19 mouse cellular contexts compared by ENCODE assay signal in the genomic region with DNA sequence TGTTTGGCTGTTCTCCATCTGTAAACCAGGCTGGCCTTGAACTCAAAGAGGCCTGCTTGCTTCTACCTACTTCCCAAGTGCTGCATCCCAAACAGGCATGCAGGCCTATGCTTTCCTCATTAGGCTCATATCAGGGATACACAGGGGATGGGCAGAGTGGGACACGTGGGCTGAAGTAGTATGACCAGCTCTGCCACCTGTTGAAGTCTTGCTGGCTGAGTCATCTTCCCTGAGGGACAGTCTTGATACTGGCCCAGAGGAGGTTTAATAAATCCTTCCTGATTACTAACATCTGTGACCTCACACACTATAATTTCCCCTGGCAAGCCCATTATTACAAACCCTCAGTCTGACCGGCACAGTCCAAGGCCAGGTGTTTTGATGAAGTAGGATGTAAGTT. TPM values are rescaled to one million over a fixed set of nuclear protein-coding genes. Genes with fewer than 3 reads are reported as not detected.
DNase-seq lines count a peak whose midpoint lies in the region; ATAC-seq lines count a peak whose summit lies in the region.
"Had no signal": no experiment of that assay in that cellular context is flagged by ENCODE, and none has a peak within 500 bp of the region (broad histone marks: within the 10 kb centered on the region; RNA-seq: fewer than 3 reads in every experiment).

No protein-coding gene starts in this region.

- H3K27me3 ChIP-seq in kidney, embryonic 16.5 days (ENCODE audit: insufficient read depth, low read length) = no peaks in the 10 kb centered on the region
- H3K27me3 ChIP-seq in stomach, embryonic 15.5 days (replicated peaks) = no peaks in the 10 kb centered on the region
- H3K27me3 ChIP-seq: limb, embryonic 15.5 days; liver, embryonic 15.5 days; midbrain, embryonic 12.5 days had no signal

- no peak overlapping the region for H3K9ac ChIP-seq in kidney, embryonic 16.5 days (replicated peaks; ENCODE audit: low read length)
- H3K9ac ChIP-seq in stomach, embryonic 15.5 days = no peak overlapping the region
- H3K9ac ChIP-seq: limb, embryonic 15.5 days; liver, embryonic 15.5 days; midbrain, embryonic 12.5 days had no signal

- 64% methylated on average over 2 of the region's 2 CpGs for WGBS in kidney, embryonic 16.5 days
- WGBS in stomach, embryonic 15.5 days = 57% methylated on average over 2 of the region's 2 CpGs

- H3K27ac ChIP-seq in kidney, embryonic 16.5 days (ENCODE audit: low read length) = no peak overlapping the region
- H3K27ac ChIP-seq in stomach, embryonic 15.5 days = no peak overlapping the region
- H3K27ac ChIP-seq: limb, embryonic 15.5 days; liver, embryonic 15.5 days; midbrain, embryonic 12.5 days had no signal

- H3K4me3 ChIP-seq in kidney, embryonic 16.5 days (ENCODE audit: low read length) = no peak overlapping the region
- no peak overlapping the region for H3K4me3 ChIP-seq in stomach, embryonic 15.5 days (replicated peaks)
- H3K4me3 ChIP-seq: hindbrain, embryonic 10.5 days; limb, embryonic 15.5 days; liver, embryonic 15.5 days; midbrain, embryonic 12.5 days had no signal

- no peak for DNase-seq in kidney, adult 9 months
- DNase-seq in ES-CJ7 (ENCODE audit: low read depth, low spot score) = peak; percentile 9
- peak; percentile 25 for DNase-seq in fat pad, adult 2 months (ENCODE audit: extremely low read depth, low read depth, low spot score)
- DNase-seq in lung, postnatal 4 days = no peak
- no peak for DNase-seq in testis, postnatal 14 days (ENCODE audit: low spot score)
- no peak for DNase-seq in neural tube, embryonic 10.5 days (ENCODE audit: extremely low spot score, low spot score)
- DNase-seq: cerebellum, adult 8-10 months; gastrocnemius, postnatal 25 days; kidney, postnatal 4 days; layer of hippocampus, adult 9-11 months; right cerebral cortex, postnatal 25 days; thymus, postnatal 4 days had no signal

- H3K4me2 ChIP-seq in kidney, embryonic 16.5 days (replicated peaks; ENCODE audit: low read depth, low read length) = no peak overlapping the region
- no peak overlapping the region for H3K4me2 ChIP-seq in stomach, embryonic 15.5 days
- H3K4me2 ChIP-seq: limb, embryonic 15.5 days; liver, embryonic 15.5 days; midbrain, embryonic 12.5 days had no signal

- 0 out of 2 replicates have a peak, but pooled peaks have one; percentile 31 for ATAC-seq in kidney, embryonic 16.5 days (ENCODE audit: low FRiP score, low TSS enrichment)
- peak; percentile 51 for ATAC-seq in stomach, embryonic 15.5 days (ENCODE audit: insufficient read depth, low FRiP score, low read depth)
- ATAC-seq: forebrain, embryonic 16.5 days had no signal

- no peaks in the 10 kb centered on the region for H3K9me3 ChIP-seq in kidney, embryonic 16.5 days (ENCODE audit: low read length)
- H3K9me3 ChIP-seq in stomach, embryonic 15.5 days = no peaks in the 10 kb centered on the region
- H3K9me3 ChIP-seq: hindbrain, embryonic 10.5 days; limb, embryonic 15.5 days; liver, embryonic 15.5 days; midbrain, embryonic 12.5 days had no signal

- no peaks in the 10 kb centered on the region for H3K4me1 ChIP-seq in kidney, embryonic 16.5 days (ENCODE audit: insufficient read depth, low read length)
- H3K4me1 ChIP-seq in stomach, embryonic 15.5 days = peaks cover 3% of the 10 kb centered on the region; the same call in 1 of the 2 replicates
- H3K4me1 ChIP-seq: limb, embryonic 15.5 days; liver, embryonic 15.5 days had no signal

- no peaks in the 10 kb centered on the region for H3K36me3 ChIP-seq in kidney, embryonic 16.5 days (ENCODE audit: insufficient read depth, low read length)
- H3K36me3 ChIP-seq in stomach, embryonic 15.5 days = no peaks in the 10 kb centered on the region
- H3K36me3 ChIP-seq: hindbrain, embryonic 10.5 days; limb, embryonic 15.5 days; liver, embryonic 15.5 days; midbrain, embryonic 12.5 days had no signal

RNA-seq across cellular contexts. Expression of gene Paqr8, which starts 19.5 kb away (rescaled TPM):
- polyA plus RNA-seq in kidney, embryonic 16.5 days (2015; fragmentation: Nextera tagmentation; extraction: Ambion mirVana) = 4.7 and 5.2 TPM in 2 replicates
- polyA plus RNA-seq in stomach, embryonic 15.5 days (2015; fragmentation: Nextera tagmentation; extraction: Ambion mirVana) = 9.3 and 10.7 TPM in 2 replicates

RNA-seq across cellular contexts. Expression of gene Mcm3, which starts 50.8 kb away (rescaled TPM):
- polyA plus RNA-seq in kidney, embryonic 16.5 days (2015; fragmentation: Nextera tagmentation; extraction: Ambion mirVana) = 179 and 182 TPM in 2 replicates
- 116 and 120 TPM in 2 replicates for polyA plus RNA-seq in stomach, embryonic 15.5 days (2015; fragmentation: Nextera tagmentation; extraction: Ambion mirVana)

Comparison
In these comparisons a context has a peak if more than half of its experiments do, and no peak if none do; other contexts are left out.
1. DNase-seq: peak in ES-CJ7 (single experiment) and fat pad, adult 2 months (single experiment); none in kidney, adult 9 months (single experiment), lung, postnatal 4 days (0 of 2), testis, postnatal 14 days (single experiment) and neural tube, embryonic 10.5 days (single experiment).